Mouse (Mus musculus): ENCODE results near the gene Ctdsp2.

Ctdsp2 gene

DNA sequence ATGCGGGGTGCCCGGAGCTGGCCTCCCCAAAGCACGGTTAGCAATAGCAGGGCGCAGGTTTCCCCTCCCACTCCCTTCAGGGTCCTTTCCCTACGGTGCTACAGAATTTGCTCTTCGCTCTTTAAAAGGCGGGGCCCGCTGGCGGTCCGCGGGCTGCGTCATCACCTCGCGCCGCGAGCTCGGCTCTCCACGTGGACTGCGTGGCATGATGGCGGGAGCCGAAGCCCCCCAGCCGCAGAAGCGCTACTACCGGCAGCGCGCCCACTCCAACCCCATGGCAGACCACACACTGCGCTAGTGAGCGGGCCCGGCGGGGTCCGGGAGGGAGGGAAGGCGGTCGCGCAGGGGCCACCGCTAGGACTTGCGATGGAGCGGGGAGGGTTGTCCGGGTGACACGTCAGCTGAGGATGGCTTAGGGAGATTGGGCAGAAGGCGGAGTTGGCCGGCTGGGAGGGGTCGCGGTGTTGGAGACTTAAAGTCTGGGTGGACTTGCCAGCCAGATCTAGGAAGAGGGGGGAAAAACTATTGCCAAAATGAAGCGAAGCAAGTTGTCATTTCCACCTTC lies 63.3 kb downstream of the Ctdsp2 start:
- DNase-seq (ENCODE audit: extremely low read depth, low read depth, low spot score) = no peak

DNA sequence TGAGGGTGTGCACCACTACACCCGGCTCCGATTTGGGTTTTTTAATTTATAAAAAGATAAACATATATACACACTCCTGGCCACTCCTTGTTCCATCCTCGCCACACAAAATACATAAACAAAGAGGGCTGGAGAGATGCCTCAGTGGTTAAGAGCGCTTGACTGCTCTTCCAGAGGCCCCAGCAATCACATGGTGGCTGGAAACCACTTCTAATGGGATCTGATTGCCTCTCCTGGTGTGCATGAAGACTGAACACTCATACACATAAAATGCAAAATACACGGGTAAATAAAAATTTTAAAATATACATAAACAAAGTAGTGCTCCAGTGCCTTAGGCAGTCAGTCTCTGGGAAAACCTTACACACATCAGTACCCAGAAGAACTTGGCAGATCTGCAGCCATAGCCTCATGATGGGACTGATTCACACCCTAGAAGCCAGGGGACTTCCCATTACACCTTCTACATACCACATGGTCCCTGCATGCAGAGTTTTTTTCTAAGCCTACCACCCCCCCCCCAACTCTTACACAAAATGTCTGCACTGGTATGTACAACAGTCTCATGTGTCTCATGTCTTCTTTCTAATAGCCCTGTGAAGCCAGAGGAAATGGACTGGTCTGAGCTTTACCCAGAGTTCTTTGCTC lies 64.1 kb downstream of the Ctdsp2 start:
- DNase-seq (ENCODE audit: extremely low read depth, low read depth, low spot score) = no peak

DNA sequence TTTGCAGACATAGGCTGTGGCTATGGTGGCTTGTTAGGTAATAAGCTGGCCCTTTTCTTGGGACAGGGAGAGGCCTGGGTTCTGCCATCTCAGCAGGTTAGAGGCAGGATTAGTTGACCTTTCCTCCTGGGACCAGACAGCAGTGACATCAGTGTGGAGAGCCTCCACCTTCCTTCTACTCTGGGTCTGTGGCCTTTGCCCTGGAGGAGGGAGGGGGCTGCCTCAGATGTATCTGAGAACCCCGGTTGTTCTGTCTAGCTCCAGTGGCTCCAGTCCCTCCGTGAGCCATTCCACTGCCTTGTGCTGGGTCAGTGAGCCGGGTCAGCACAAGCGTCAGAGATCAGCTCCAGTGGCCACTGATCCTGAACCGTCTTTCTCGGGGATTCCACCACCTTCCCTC lies 64.7 kb downstream of the Ctdsp2 start:
- no peak for DNase-seq (ENCODE audit: extremely low read depth, low read depth, low spot score)

DNA sequence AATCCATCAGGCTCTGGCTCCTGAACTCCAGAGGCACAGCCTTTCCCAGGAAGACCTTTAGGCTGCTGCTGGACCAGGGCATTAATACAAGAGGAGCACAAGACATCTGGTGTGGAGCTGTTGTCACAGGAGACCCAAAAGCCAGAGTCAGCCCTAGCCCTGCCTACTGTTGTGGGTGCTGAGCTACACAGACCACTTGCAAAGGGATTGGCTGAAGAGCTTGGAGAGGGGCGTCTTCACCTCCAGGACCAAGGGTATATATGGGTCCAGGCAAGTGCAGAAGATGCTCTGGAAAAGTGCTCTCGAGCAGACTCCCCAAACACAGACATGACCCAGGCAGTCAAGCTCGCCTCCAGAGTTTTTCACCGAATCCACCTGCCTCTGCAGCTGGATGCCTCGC lies 69.4 kb downstream of the Ctdsp2 start, which contains the start of gene Cyp27b1:
Cyp27b1 (plus strand) TSS at position 297 of the 400 bp plus-strand sequence.
- DNase-seq (ENCODE audit: extremely low read depth, low read depth, low spot score) = no peak

DNA sequence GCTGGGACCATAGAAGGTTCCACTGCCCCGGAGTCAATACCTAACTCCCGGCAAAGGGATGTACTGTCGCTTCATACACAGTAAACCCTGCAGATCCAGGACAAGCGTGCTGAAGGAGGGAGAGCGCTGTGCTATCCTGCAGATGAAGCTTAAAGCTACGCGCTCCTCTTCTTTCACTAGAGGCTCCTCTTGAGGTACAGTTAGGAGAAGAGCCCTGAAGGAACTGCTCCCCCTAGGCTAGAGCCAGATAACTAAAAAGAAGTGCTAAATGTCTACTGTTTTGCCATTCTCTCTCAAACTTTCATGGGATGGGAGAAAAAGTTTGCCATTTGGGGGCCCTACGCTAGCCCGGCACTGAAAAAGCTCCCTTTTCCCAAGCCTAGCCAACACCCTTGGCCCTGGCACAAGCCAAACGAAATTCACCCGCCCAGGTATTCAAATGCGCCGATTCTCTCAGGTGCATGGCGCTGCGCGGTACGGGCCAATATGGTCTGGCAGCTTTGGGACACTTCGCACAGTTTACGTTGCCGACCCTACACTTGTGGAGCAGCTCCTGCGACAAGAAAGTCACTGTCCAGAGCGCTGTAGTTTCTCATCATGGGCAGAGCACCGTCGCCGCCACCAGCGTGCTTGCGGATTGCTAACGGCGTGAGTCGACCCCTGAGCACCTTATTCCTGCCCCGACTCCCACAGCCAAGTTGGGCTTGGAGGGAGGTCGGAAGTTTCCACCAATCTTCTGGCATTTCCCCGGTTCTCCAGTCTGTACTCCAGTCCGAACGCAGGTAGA lies 70.3 kb downstream of the Ctdsp2 start:
- DNase-seq (ENCODE audit: extremely low read depth, low read depth, low spot score) = no peak

Data from fat pad, adult 2 months (tissue).